Mouse (Mus musculus): Measurements from ENCODE around the gene Psme1.

DNA sequence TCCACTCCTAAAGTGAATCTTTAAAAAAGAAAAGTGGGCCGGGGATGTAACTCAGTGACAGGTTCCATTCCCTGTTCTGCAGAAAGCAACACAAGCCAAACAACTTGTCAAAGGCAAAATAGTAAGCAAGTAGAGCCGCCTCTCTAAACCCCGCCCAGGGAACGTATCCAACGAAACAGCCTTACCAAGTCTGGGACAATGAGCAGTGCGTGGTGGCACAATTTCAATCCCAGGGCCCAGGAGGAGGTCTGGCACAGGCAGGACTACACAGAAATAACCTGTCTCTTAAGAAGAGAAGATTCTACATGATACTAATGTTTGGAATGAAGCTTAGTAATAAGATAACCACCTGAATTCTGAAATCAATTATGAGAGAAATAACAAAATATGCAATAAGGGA, 27.7 kb upstream of the Psme1 start:
- peak; percentile 48 for TF ChIP-seq POLR2AphosphoS2 (IDR thresholded peaks at IDR 0.05; ENCODE audit: insufficient read length, low read depth)
- TF ChIP-seq POLR2A (IDR thresholded peaks at IDR 0.05; ENCODE audit: insufficient read length, low read depth) = no peak
- TF ChIP-seq MAX (IDR thresholded peaks at IDR 0.05; ENCODE audit: low read depth) = no peak
- TF ChIP-seq E2F4 (IDR thresholded peaks at IDR 0.05; ENCODE audit: insufficient read depth) = no peak

Data from myocyte (in vitro differentiated cells).